Mouse (Mus musculus) midbrain, postnatal 0 days (tissue): ENCODE results near the gene Sez6l. TPM values are rescaled to one million over a fixed set of nuclear protein-coding genes. Genes with fewer than 3 reads are reported as not detected.

Experiments used
- ATAC-seq: fragments of 200-750 bp; cut with Nextera tagmentation; 2 replicates; pipeline ENCODE4 v1.8.0; 2017; ENCODE audit warnings: moderate number of reproducible peaks, mild to moderate bottlenecking, moderate TSS enrichment, moderate library complexity; ENCODE audit not compliant: low FRiP score
- DNase-seq: peaks from one replicate; pipeline ENCODE4 v3.0.0-alpha.2; 2015; ENCODE audit warnings: low spot score
- H3K27ac ChIP-seq: fragments of 300-500 bp; sonication (generic); 2 replicates; pipeline ENCODE4 v1.5.1; 2014; ENCODE audit warnings: low read depth, mild to moderate bottlenecking, low read length, mixed read lengths
- H3K27me3 ChIP-seq: fragments of 300-500 bp; sonication (generic); 2 replicates; pipeline ENCODE4 v1.6.1; 2014; ENCODE audit warnings: low read length, control low read depth, mixed read lengths; ENCODE audit not compliant: insufficient read depth
- H3K36me3 ChIP-seq: fragments of 300-500 bp; sonication (generic); 2 replicates; pipeline ENCODE4 v1.6.1; 2014; ENCODE audit warnings: low read length, control low read depth, mixed read lengths; ENCODE audit not compliant: insufficient read depth
- H3K4me1 ChIP-seq: fragments of 300-500 bp; sonication (generic); 2 replicates; pipeline ENCODE4 v1.6.1; 2014; ENCODE audit warnings: mild to moderate bottlenecking, control low read depth, antibody characterized with exemption, low read length, mixed read lengths; ENCODE audit not compliant: insufficient read depth
- H3K4me2 ChIP-seq: fragments of 300-500 bp; sonication (generic); 2 replicates; pipeline ENCODE4 v1.6.1; 2014; ENCODE audit warnings: low read depth, mild to moderate bottlenecking, low read length, mixed read lengths; ENCODE audit not compliant: poor library complexity, severe bottlenecking
- H3K4me3 ChIP-seq: fragments of 300-500 bp; sonication (generic); 2 replicates; pipeline ENCODE4 v1.5.1; 2014; ENCODE audit warnings: low read depth, mild to moderate bottlenecking, low read length, moderate library complexity
- H3K9ac ChIP-seq: fragments of 300-500 bp; sonication (generic); replicated peaks from 2 replicates; pipeline ENCODE4 v1.6.1; 2014; ENCODE audit warnings: mild to moderate bottlenecking, low read length, moderate library complexity, mixed read lengths; ENCODE audit not compliant: poor library complexity, severe bottlenecking
- H3K9me3 ChIP-seq: fragments of 300-500 bp; sonication (generic); 2 replicates; pipeline ENCODE4 v1.6.1; 2016; ENCODE audit warnings: low read length, control low read depth
- CTCF ChIP-seq: IDR thresholded peaks from 2 replicates; pipeline ENCODE4 v1.5.1; 2016; ENCODE audit warnings: antibody characterized with exemption, mild to moderate bottlenecking
- whole genome bisulfite sequencing: fragments of 180-500 bp; shearing (Covaris S2); extraction: QIAGEN DNeasy Blood & Tissue Kit; methylation state at CpG from one replicate; pipeline ENCODE4 v1.1.7; 2014; 5-methylcytosine and 5-hydroxymethylcytosine counted together
- polyA plus RNA-seq: library from polyadenylated mRNA; unstranded; fragments of >200 nt; fragmentation: Nextera tagmentation; extraction: Ambion mirVana; gene quantifications from 2 replicates; pipeline ENCODE4 v1.2.1, GENCODE M21; 2015
- total RNA-seq: library from RNA; depleted of rRNA; stranded (reverse); fragments of >200 nt; gene quantifications from 2 replicates; pipeline ENCODE4 v1.2.3, GENCODE M21; 2014

Gene Sez6l
- total and polyA plus RNA-seq, 2 experiments from 2014 or later = 65.7 to 101 TPM

GRCm38 (mm10) chr5:112473453-112473852 is 103.5 kb downstream of the Sez6l start:
- H3K9ac ChIP-seq = 0 out of 2 replicates have a peak overlapping the region, but pooled peaks have one; percentile 19
- DNase-seq (no peak), ATAC-seq (no peak)
- no peaks in the 10 kb centered on the region for H3K9me3 ChIP-seq
- no peak overlapping the region for H3K4me2 ChIP-seq
- 43% methylated on average over 6 of the region's 6 CpGs for WGBS
- no peak overlapping the region for H3K4me3 ChIP-seq
- TF ChIP-seq CTCF = no peak
- 0 out of 2 replicates have a peak, but pooled peaks cover 2% of the 10 kb centered on the region for H3K4me1 ChIP-seq
- no peak overlapping the region for H3K27ac ChIP-seq
- peaks cover 27% of the 10 kb centered on the region for H3K36me3 ChIP-seq
- no peaks in the 10 kb centered on the region for H3K27me3 ChIP-seq

GRCm38 (mm10) chr5:112470144-112470543 is 106.8 kb downstream of the Sez6l start:
- H3K36me3 ChIP-seq = peaks cover 32% of the 10 kb centered on the region
- H3K4me2 ChIP-seq = no peak overlapping the region
- H3K27me3 ChIP-seq = no peaks in the 10 kb centered on the region
- 68% methylated on average over 6 of the region's 6 CpGs for WGBS
- no peaks in the 10 kb centered on the region for H3K4me1 ChIP-seq
- no peak overlapping the region for H3K27ac ChIP-seq
- no peak overlapping the region for H3K4me3 ChIP-seq
- DNase-seq = peak; percentile 78
- H3K9me3 ChIP-seq = no peaks in the 10 kb centered on the region
- no peak for ATAC-seq
- TF ChIP-seq CTCF = peak; percentile 92
- H3K9ac ChIP-seq = no peak overlapping the region

GRCm38 (mm10) chr5:112468986-112469581 is 107.9 kb downstream of the Sez6l start:
- Histone ChIP-seq H3K27ac (no peak overlapping the region), H3K27me3 (no peaks in the 10 kb centered on the region), H3K4me1 (no peaks in the 10 kb centered on the region), H3K9me3 (no peaks in the 10 kb centered on the region), H3K9ac (no peak overlapping the region), H3K36me3 (peaks cover 32% of the 10 kb centered on the region), H3K4me3 (no peak overlapping the region), H3K4me2 (no peak overlapping the region)
- 81% methylated on average over 4 of the region's 4 CpGs for WGBS
- DNase-seq = no peak
- no peak for TF ChIP-seq CTCF
- ATAC-seq = no peak

GRCm38 (mm10) chr5:112466331-112466730 is 110.7 kb downstream of the Sez6l start:
- Histone ChIP-seq H3K9ac (no peak overlapping the region), H3K27ac (no peak overlapping the region; the same call in 1 of the 2 replicates)

GRCm38 (mm10) chr5:112459903-112460302 is 117.1 kb downstream of the Sez6l start:
- ATAC-seq (no peak), DNase-seq (peak; percentile 33)
- 62% methylated on average over 3 of the region's 3 CpGs for WGBS

More at GRCm38 (mm10) chr5:112466331-112466730, 110.7 kb downstream of the Sez6l start:
- DNase-seq (peak; percentile 60), ATAC-seq (no peak)
- 41% methylated on average over 6 of the region's 6 CpGs for WGBS
- Histone ChIP-seq H3K9me3 (no peaks in the 10 kb centered on the region), H3K27me3 (no peaks in the 10 kb centered on the region), H3K4me3 (no peak overlapping the region), H3K4me2 (no peak overlapping the region), H3K4me1 (no peaks in the 10 kb centered on the region), H3K36me3 (peaks cover 28% of the 10 kb centered on the region)
- TF ChIP-seq CTCF = no peak

GRCm38 (mm10) chr5:112454966-112455555 is 121.9 kb downstream of the Sez6l start:
- TF ChIP-seq CTCF = peak; percentile 78
- no peak overlapping the region for H3K27ac ChIP-seq
- 63% methylated on average over 12 of the region's 12 CpGs for WGBS
- no peak overlapping the region for H3K4me2 ChIP-seq
- H3K4me1 ChIP-seq = no peaks in the 10 kb centered on the region
- peaks cover 29% of the 10 kb centered on the region for H3K36me3 ChIP-seq
- H3K27me3 ChIP-seq = no peaks in the 10 kb centered on the region
- no peak overlapping the region for H3K4me3 ChIP-seq
- DNase-seq = peak; percentile 57
- H3K9me3 ChIP-seq = no peaks in the 10 kb centered on the region
- H3K9ac ChIP-seq = no peak overlapping the region
- ATAC-seq = no peak

More at GRCm38 (mm10) chr5:112459903-112460302, 117.1 kb downstream of the Sez6l start:
- Histone ChIP-seq H3K4me1 (no peaks in the 10 kb centered on the region), H3K36me3 (peaks cover 40% of the 10 kb centered on the region), H3K27ac (no peak overlapping the region), H3K4me2 (no peak overlapping the region), H3K9me3 (no peaks in the 10 kb centered on the region), H3K4me3 (no peak overlapping the region), H3K9ac (no peak overlapping the region), H3K27me3 (no peaks in the 10 kb centered on the region)
- TF ChIP-seq CTCF = no peak
